Mouse (Mus musculus) brain, embryonic 14.5 days (tissue): ENCODE data around the gene Bach2.

Experiments
- CTCF ChIP-seq: fragments of 200-500 bp; IDR thresholded peaks from 2 replicates; pipeline ENCODE4 v1.5.1; 2012; ENCODE audit warnings: inconsistent platforms, mild to moderate bottlenecking, moderate library complexity, borderline replicate concordance; ENCODE audit not compliant: insufficient read depth, insufficient read length; ENCODE audit errors: extremely low read depth
- POLR2A ChIP-seq: fragments of 200-500 bp; IDR thresholded peaks from 2 replicates; pipeline ENCODE4 v1.6.1; 2012; ENCODE audit warnings: mild to moderate bottlenecking, inconsistent platforms, borderline replicate concordance; ENCODE audit not compliant: poor library complexity, insufficient read depth, insufficient read length, severe bottlenecking; ENCODE audit errors: extremely low read depth

- no peak for TF ChIP-seq POLR2A
- TF ChIP-seq CTCF = no peak
Observed at GRCm38 (mm10) chr4:32274776-32275294, 36.2 kb downstream of the Bach2 start.
